Mouse (Mus musculus) B cell, adult 62 days (primary cell): ENCODE measurements around the gene Efcab1. TPM values are rescaled to one million over a fixed set of nuclear protein-coding genes. Genes with fewer than 3 reads are reported as not detected.

Experiments used
- total RNA-seq: library from RNA; stranded (reverse); gene quantifications from 4 replicates; pipeline ENCODE4 v1.2.4, GENCODE M21; 2023

The Efcab1 gene
- total RNA-seq: not detected in 4 replicates

DNA sequence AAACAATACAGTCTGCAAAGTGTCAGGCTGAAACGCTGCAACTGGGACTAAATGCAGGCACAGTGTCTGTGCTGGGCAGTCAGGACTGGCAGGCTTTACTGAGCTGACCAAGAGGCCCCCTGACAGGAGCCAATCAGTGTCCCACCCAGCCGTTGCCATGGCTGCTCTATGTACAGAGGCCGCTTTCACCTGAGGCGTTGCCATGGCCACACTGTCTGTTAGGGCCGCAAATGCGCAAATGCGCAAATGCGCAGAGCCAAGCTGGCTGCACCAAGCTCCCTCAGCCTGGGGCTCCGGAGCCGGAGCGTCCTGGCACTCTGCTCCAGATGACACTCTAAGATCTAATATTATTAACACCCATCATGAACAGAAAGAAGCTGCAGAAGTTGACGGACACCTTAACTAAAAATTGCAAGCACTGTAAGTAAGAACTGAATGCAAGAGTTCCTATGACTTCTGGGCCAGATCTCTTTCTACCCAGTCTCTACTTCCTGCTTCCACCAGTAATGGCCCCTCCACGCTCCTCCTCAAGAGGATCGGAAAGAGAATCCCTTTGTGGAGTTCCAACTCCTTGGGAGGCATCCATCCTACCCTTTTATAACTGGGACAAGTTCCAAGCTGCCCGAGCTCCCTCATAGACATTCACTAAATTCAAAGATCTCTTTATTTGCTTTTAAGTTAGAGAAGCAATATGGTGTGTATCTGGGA is at the start of gene Efcab1:
TSS of gene Efcab1 (plus strand) at position 214 of the 708 bp plus-strand sequence.

